Mouse (Mus musculus) small intestine, adult 2 months (tissue): ENCODE data around the gene Atp8b4. TPM values are rescaled to one million over a fixed set of nuclear protein-coding genes. Genes with fewer than 3 reads are reported as not detected.

ENCODE experiments used
- H3K27ac ChIP-seq: fragments of 200-500 bp; 2 replicates; pipeline ENCODE4 v1.5.1; 2012; ENCODE audit warnings: low read depth, low read length, control low read depth, inconsistent platforms; ENCODE audit not compliant: insufficient read depth
- H3K27me3 ChIP-seq: fragments of 200-500 bp; 2 replicates; pipeline ENCODE4 v1.6.1; 2012; ENCODE audit warnings: mild to moderate bottlenecking, moderate library complexity, low read length, inconsistent platforms; ENCODE audit not compliant: control insufficient read depth, insufficient read depth
- H3K36me3 ChIP-seq: fragments of 200-500 bp; 2 replicates; pipeline ENCODE4 v1.6.1; 2012; ENCODE audit warnings: mild to moderate bottlenecking, low read length, control low read depth, inconsistent platforms; ENCODE audit not compliant: control insufficient read depth, insufficient read depth
- H3K4me1 ChIP-seq: fragments of 200-500 bp; 2 replicates; pipeline ENCODE4 v1.6.1; 2012; ENCODE audit warnings: low read length, inconsistent platforms, mixed read lengths; ENCODE audit not compliant: control insufficient read depth, insufficient read depth, insufficient read length
- H3K4me3 ChIP-seq: fragments of 200-500 bp; 2 replicates; pipeline ENCODE4 v1.5.1; 2012; ENCODE audit warnings: low read depth, mild to moderate bottlenecking, control low read depth, inconsistent platforms, low read length, moderate library complexity
- CTCF ChIP-seq: fragments of 200-500 bp; IDR thresholded peaks from 2 replicates; pipeline ENCODE4 v1.5.1; 2012; ENCODE audit warnings: low read depth, mild to moderate bottlenecking, control low read depth, inconsistent platforms, low read length, moderate library complexity, mixed read lengths; ENCODE audit not compliant: insufficient replicate concordance, insufficient read length; ENCODE audit errors: extremely low read depth
- POLR2A ChIP-seq: fragments of 200-500 bp; IDR thresholded peaks from 2 replicates; pipeline ENCODE4 v1.6.1; 2012; ENCODE audit warnings: low read depth, mild to moderate bottlenecking, control low read depth, inconsistent platforms, low read length, moderate library complexity
- WGBS: fragments of 180-500 bp; shearing (Covaris S2); methylation state at CpG from one replicate; pipeline ENCODE4 v1.1.7; 2018; 5-methylcytosine and 5-hydroxymethylcytosine counted together
- polyA plus RNA-seq: library from polyadenylated mRNA; depleted of rRNA; stranded (reverse); fragments of >200 nt; gene quantifications from 2 replicates; pipeline ENCODE4 v1.2.3, GENCODE M21; 2012; rRNA removed

Gene Atp8b4
- polyA plus RNA-seq, 1 experiment, result 0.09 TPM

- H3K4me1 ChIP-seq, result no peaks in the 10 kb centered on the region
- TF ChIP-seq POLR2A, result no peak
- no peak for TF ChIP-seq CTCF
- no peak overlapping the region for H3K27ac ChIP-seq
- no peaks in the 10 kb centered on the region for H3K27me3 ChIP-seq
- 85% methylated on average over 5 of the region's 5 CpGs for WGBS
- H3K4me3 ChIP-seq, result no peak overlapping the region
- H3K36me3 ChIP-seq, result no peaks in the 10 kb centered on the region
These were observed 212.5 kb downstream of the Atp8b4 start for GRCm38 (mm10) chr2:126287942-126288341.

- Histone ChIP-seq H3K27ac (no peak overlapping the region), H3K27me3 (no peaks in the 10 kb centered on the region), H3K36me3 (no peaks in the 10 kb centered on the region), H3K4me3 (no peak overlapping the region), H3K4me1 (no peaks in the 10 kb centered on the region)
- WGBS, result 54% methylated on average over 7 of the region's 7 CpGs
- TF ChIP-seq CTCF (no peak), POLR2A (no peak)
These were observed 214.1 kb downstream of the Atp8b4 start for GRCm38 (mm10) chr2:126286420-126286819.

DNA sequence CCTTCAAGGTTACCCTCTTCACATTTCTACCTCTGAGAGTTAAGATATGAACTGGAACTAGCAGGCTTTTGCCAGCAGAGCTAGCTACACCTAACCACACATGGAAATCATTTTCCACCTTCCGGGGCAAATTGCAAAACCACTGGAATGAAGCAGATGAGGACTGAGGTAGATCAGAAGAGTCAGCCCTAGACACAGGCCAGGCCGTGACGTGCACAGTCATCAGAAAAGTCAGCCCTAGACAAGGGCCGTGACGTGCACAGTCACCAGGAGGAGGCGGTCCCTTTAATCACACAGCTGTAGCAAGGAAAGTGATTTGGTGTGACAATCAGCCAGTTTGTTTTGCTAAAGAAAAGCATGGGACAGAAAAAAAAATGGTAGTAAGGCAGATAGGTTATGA, 216.4 kb downstream of the Atp8b4 start:
- no peaks in the 10 kb centered on the region for H3K36me3 ChIP-seq
- H3K27ac ChIP-seq, result no peak overlapping the region
- WGBS, result 72% methylated on average over 6 of the region's 6 CpGs
- H3K4me1 ChIP-seq, result no peaks in the 10 kb centered on the region
- no peak for TF ChIP-seq POLR2A
- no peak for TF ChIP-seq CTCF
- no peaks in the 10 kb centered on the region for H3K27me3 ChIP-seq
- H3K4me3 ChIP-seq, result no peak overlapping the region

DNA sequence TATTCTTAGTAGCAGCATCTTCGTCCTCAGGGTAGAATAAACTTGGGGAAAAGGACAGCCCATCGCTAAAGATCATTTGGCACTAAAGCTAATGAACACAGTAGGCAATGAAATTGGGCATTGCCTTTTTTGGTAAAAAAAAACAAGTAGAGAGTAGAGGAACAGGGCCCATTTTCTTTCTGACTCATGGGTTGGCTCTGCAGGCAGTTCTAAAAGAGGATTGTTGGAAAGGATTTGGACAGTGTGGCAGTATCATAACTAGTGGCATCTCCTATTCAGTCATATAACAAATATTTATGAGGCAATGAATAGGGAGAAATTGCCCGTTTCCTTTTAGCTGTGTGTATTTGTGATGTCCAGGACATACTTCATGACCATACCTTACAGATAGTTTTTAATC, 217.4 kb downstream of the Atp8b4 start:
- no peak overlapping the region for H3K4me3 ChIP-seq
- no peaks in the 10 kb centered on the region for H3K27me3 ChIP-seq
- TF ChIP-seq POLR2A (no peak), CTCF (no peak)
- H3K27ac ChIP-seq, result no peak overlapping the region
- no peaks in the 10 kb centered on the region for H3K4me1 ChIP-seq
- 48% methylated on average over 3 of the region's 3 CpGs for WGBS
- no peaks in the 10 kb centered on the region for H3K36me3 ChIP-seq

DNA sequence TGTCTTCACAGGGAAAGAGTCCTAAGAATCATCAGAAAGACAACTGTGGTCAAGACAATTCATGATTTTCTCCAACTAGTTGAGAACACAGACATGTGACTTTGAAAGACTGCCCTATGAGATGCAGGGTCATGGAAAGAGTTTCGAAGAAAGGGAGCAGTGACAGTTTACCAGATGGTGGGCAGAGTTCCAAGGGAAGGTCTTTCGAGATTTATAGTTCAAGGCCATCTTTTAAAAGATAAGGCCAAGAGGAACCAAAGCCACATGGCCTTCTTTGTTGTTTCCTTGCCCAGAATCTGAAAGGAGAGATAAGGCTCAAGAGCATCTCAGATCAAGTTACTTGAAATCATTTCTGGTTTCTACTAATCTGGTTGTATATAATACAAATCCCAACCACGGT, 225.0 kb downstream of the Atp8b4 start:
- Histone ChIP-seq H3K4me3 (no peak overlapping the region), H3K27ac (no peak overlapping the region), H3K4me1 (no peaks in the 10 kb centered on the region), H3K36me3 (no peaks in the 10 kb centered on the region), H3K27me3 (no peaks in the 10 kb centered on the region)
- 62% methylated on average over 3 of the region's 3 CpGs for WGBS
- TF ChIP-seq CTCF, result no peak

GRCm38 (mm10) chr2:126274826-126275405, 225.6 kb downstream of the Atp8b4 start:
- H3K4me1 ChIP-seq, result no peaks in the 10 kb centered on the region
- H3K4me3 ChIP-seq, result no peak overlapping the region
- H3K27ac ChIP-seq, result no peak overlapping the region
- H3K36me3 ChIP-seq, result no peaks in the 10 kb centered on the region
- H3K27me3 ChIP-seq, result no peaks in the 10 kb centered on the region
- TF ChIP-seq CTCF, result no peak
- no peak for TF ChIP-seq POLR2A
- 68% methylated on average over 3 of the region's 3 CpGs for WGBS

GRCm38 (mm10) chr2:126274311-126274710, 226.2 kb downstream of the Atp8b4 start:
- no peaks in the 10 kb centered on the region for H3K36me3 ChIP-seq
- 73% methylated on average over 3 of the region's 3 CpGs for WGBS
- H3K4me1 ChIP-seq, result no peaks in the 10 kb centered on the region
- H3K27ac ChIP-seq, result no peak overlapping the region
- H3K4me3 ChIP-seq, result no peak overlapping the region
- TF ChIP-seq POLR2A (no peak), CTCF (no peak)
- no peaks in the 10 kb centered on the region for H3K27me3 ChIP-seq

Other genes starting within 250 kb of the Atp8b4 start
- gene Slc27a2, start 51.7 kb upstream of the Atp8b4 start, polyA plus RNA-seq, result 72.1 and 80.3 TPM in 2 replicates
- gene Hdc, start 118.6 kb upstream of the Atp8b4 start, polyA plus RNA-seq, result 1.0 and 1.2 TPM in 2 replicates
- gene Gabpb1, start 175.7 kb upstream of the Atp8b4 start, polyA plus RNA-seq, result 3.3 and 5.0 TPM in 2 replicates
- gene Usp8, start 206.7 kb upstream of the Atp8b4 start, polyA plus RNA-seq, result 3.6 and 7.5 TPM in 2 replicates